Mouse (Mus musculus) embryonic facial prominence, embryonic 10.5 days (tissue): ENCODE data around the gene Bckdhb. TPM values are rescaled to one million over a fixed set of nuclear protein-coding genes. Genes with fewer than 3 reads are reported as not detected.
A peak's percentile ranks its signal among the peaks of the same experiment; 100 is the strongest.

ENCODE experiments used
- DNase-seq: peaks from one replicate; pipeline ENCODE4 v3.0.0-alpha.2; 2017; ENCODE audit warnings: low spot score
- H3K27ac ChIP-seq: fragments of 300-500 bp; sonication (generic); replicated peaks from 2 replicates; pipeline ENCODE4 v1.5.1; 2016; ENCODE audit warnings: mild to moderate bottlenecking
- H3K27me3 ChIP-seq: fragments of 300-500 bp; sonication (generic); replicated peaks from 2 replicates; pipeline ENCODE4 v1.6.1; 2016; ENCODE audit warnings: low read depth, mild to moderate bottlenecking; ENCODE audit not compliant: poor library complexity, severe bottlenecking
- H3K36me3 ChIP-seq: fragments of 300-500 bp; sonication (generic); replicated peaks from 2 replicates; pipeline ENCODE4 v1.6.1; 2016; ENCODE audit warnings: mild to moderate bottlenecking, moderate library complexity
- H3K4me1 ChIP-seq: fragments of 300-500 bp; sonication (generic); 2 replicates; pipeline ENCODE4 v1.6.1; 2016
- H3K4me3 ChIP-seq: fragments of 300-500 bp; sonication (generic); 2 replicates; pipeline ENCODE4 v1.5.1; 2016; ENCODE audit warnings: mild to moderate bottlenecking, moderate library complexity
- H3K9me3 ChIP-seq: fragments of 300-500 bp; sonication (generic); 2 replicates; pipeline ENCODE4 v1.6.1; 2016; ENCODE audit warnings: mild to moderate bottlenecking
- WGBS: fragments of 180-500 bp; shearing (Covaris S2); methylation state at CpG from one replicate; pipeline ENCODE4 v1.1.7; 2016; 5-methylcytosine and 5-hydroxymethylcytosine counted together
- polyA plus RNA-seq: library from polyadenylated mRNA; unstranded; fragments of >200 nt; fragmentation: Nextera tagmentation; extraction: Ambion mirVana; gene quantifications from 2 replicates; pipeline ENCODE4 v1.2.1, GENCODE M21; 2016

Bckdhb gene
- polyA plus RNA-seq, 1 experiment from 2014 or later: 64.9 TPM

DNA sequence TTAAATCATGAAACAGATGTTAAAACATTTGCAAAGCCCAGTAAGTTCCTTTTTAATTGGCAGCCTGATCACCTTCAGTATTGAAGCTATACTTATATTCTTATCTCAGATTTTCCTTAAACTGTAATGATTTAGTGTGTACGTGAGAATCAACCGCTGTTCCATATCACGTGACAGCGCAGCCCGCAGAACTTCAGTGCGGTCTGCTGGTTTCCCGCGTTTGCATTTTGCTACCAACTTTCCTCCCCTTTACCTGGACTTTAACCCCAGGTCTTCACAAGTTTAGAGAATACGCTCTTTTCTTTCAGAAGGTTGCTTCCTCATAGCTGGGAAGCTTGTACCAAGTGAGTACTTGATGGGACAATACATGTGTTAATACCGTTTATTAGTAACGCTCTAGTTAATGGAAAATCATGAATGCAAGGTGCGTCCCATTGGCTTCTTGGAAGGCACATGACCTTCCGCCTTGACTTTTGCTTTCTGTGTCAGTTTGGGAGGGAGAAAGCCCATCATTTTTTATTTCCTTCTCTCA lies 171.6 kb downstream of the Bckdhb start:
- Histone ChIP-seq H3K4me1 (no peaks in the 10 kb centered on the region), H3K36me3 (no peaks in the 10 kb centered on the region), H3K27ac (no peak overlapping the region), H3K4me3 (no peak overlapping the region), H3K9me3 (no peaks in the 10 kb centered on the region), H3K27me3 (no peaks in the 10 kb centered on the region)
- 93% methylated on average over 13 of the region's 13 CpGs for WGBS
- no peak for DNase-seq

DNA sequence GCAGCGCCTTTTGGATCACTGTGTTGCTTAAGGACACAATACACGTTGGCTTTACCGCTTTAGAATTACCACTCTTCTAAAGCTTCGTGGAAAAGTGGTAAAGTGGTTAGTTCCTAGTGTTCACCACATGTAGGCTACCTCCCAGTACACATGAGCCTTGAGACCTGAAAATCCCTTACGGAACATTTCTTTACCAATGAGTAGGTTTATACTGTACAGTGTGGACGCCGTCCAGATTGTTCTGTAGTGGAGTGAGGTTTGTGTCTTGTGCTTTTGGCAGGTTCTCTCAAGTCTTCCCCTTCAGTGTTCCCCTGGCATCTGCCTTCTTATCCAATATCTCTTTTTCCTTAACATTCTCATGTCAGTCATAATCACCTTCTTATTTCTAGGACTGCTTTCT lies 178.4 kb downstream of the Bckdhb start:
- Histone ChIP-seq H3K9me3 (no peaks in the 10 kb centered on the region), H3K4me3 (no peak overlapping the region), H3K27me3 (no peaks in the 10 kb centered on the region), H3K36me3 (no peaks in the 10 kb centered on the region), H3K27ac (no peak overlapping the region), H3K4me1 (no peaks in the 10 kb centered on the region)
- WGBS: 94% methylated on average over 7 of the region's 7 CpGs
- DNase-seq: no peak

DNA sequence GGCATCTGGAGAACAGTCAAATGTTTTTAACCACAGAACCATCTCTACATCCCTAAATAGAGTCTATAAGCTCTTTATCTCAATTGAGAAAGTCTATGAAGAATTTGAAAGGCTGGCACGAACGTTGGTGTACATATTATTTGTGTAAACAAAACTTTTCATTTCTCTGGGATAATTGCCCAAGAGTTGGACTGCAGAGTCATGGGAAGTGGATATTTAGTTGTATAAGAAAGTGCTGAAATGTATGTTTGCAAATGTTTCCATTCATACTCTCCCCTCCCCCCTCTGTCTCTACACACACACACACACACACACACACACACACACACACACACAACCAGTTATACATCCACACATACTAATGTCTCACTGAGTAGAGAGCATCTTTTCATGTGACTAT lies 181.5 kb downstream of the Bckdhb start:
- no peak for DNase-seq
- Histone ChIP-seq H3K9me3 (no peaks in the 10 kb centered on the region), H3K27me3 (no peaks in the 10 kb centered on the region), H3K27ac (no peak overlapping the region), H3K36me3 (no peaks in the 10 kb centered on the region), H3K4me1 (peaks cover 24% of the 10 kb centered on the region), H3K4me3 (no peak overlapping the region)
- WGBS: 88% methylated on average over 2 of the region's 2 CpGs

DNA sequence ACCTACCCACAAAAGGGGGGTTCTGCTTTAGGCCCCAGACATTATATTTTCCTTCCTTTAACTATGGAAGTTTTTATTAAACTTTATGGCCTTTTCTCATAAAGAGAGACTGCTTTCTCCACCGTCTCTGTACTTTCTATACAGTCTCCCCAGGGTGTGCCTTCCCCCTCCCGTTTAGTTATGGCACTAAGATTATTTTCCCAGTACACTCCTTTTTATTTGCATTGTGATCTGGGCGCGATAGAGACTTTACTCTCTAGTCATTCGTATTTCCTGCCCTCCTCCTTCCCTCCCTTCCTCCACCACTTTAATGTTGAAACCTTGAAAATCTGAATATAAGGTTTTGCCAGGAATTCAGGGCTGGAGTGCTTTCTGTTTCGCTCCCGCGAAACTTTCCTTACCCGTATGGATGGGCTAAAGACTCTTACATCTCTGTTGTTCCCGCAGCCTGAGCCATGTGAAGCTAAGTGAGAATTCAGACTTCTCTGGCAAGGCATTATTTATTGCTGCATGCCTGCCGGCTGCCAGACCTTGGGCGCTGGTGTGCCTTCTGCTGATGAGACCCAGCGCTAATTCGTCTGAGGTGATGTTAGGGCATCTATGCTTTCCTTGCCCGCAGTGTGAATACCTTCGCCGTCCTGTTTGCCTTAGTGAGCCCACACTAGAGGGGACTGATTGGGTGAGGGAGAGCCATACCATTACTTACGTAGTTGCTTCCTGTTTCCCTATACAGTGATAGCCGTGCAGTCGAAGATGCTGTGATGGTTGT lies 182.3 kb downstream of the Bckdhb start:
- Histone ChIP-seq H3K27ac (no peak overlapping the region), H3K36me3 (no peaks in the 10 kb centered on the region), H3K9me3 (no peaks in the 10 kb centered on the region), H3K4me3 (no peak overlapping the region), H3K4me1 (peaks cover 26% of the 10 kb centered on the region), H3K27me3 (no peaks in the 10 kb centered on the region)
- no peak for DNase-seq
- whole genome bisulfite sequencing: 88% methylated on average over 20 of the region's 20 CpGs

DNA sequence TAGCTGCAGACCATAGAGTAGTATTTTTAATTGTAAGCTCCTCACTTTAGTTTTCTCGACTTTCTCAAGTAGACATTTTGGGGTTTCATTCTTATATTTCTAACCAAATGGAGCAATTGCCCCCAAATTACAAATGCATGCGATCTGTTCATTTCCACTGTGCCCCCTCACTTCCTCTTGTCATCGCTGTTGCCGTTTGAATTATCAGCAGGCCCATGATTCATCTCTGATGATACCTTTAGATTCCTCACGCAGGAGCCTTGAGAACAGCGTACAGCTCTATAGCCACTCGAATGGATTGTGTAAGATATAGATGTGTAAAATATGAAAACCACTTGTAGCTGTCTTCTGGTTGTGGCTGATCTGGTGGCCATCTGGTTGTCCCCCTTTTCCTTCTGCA lies 183.6 kb downstream of the Bckdhb start:
- H3K36me3 ChIP-seq: no peaks in the 10 kb centered on the region
- no peaks in the 10 kb centered on the region for H3K27me3 ChIP-seq
- no peaks in the 10 kb centered on the region for H3K9me3 ChIP-seq
- H3K27ac ChIP-seq: no peak overlapping the region
- no peak overlapping the region for H3K4me3 ChIP-seq
- 92% methylated on average over 7 of the region's 7 CpGs for WGBS
- no peak for DNase-seq
- H3K4me1 ChIP-seq: peaks cover 39% of the 10 kb centered on the region

DNA sequence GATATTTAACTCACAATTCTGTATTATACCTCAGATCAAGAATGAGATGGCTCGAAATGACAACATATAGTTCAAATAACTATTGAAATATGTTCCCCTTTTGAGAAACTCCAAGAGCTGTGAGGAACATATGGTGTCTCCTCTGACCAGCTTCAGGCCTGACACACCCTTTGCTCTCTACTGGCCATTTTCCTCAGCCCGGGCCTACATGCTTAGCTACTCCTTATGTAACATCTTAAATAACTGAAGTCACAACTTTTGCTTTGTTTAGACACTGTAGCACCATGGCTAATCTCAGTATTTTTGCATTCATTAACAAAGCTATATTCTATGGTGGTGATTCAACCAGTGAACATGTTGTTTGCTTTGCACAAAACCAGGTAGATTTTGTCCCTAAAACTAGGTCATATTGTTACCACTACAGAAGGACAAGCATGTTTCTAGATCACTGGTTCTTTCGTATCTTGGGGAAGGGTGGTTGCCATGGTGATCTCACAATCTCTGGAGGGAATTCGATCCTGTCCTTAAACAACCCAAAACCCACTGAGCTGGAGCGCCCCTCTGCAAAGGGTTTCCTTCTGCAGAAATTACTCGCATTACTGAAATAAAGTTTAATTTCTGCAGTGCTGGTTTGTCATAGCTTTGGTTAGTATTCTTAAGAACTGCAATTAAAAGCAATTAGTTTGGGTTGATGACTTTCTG lies 185.0 kb downstream of the Bckdhb start:
- Histone ChIP-seq H3K36me3 (no peaks in the 10 kb centered on the region), H3K4me3 (no peak overlapping the region), H3K27ac (peak overlapping the region; percentile 51; the same call in 1 of the 2 replicates), H3K9me3 (no peaks in the 10 kb centered on the region), H3K4me1 (peaks cover 47% of the 10 kb centered on the region), H3K27me3 (no peaks in the 10 kb centered on the region)
- peak; percentile 31 for DNase-seq
- 46% methylated on average over 6 of the region's 6 CpGs for WGBS

GRCm38 (mm10) chr9:84110616-84111015 lies 185.7 kb downstream of the Bckdhb start:
- H3K27me3 ChIP-seq: no peaks in the 10 kb centered on the region
- WGBS: 62% methylated on average over 11 of the region's 11 CpGs
- H3K9me3 ChIP-seq: no peaks in the 10 kb centered on the region
- H3K4me3 ChIP-seq: no peak overlapping the region
- H3K4me1 ChIP-seq: peaks cover 47% of the 10 kb centered on the region
- peak overlapping the region; percentile 51; the same call in 1 of the 2 replicates for H3K27ac ChIP-seq
- DNase-seq: no peak
- H3K36me3 ChIP-seq: no peaks in the 10 kb centered on the region

DNA sequence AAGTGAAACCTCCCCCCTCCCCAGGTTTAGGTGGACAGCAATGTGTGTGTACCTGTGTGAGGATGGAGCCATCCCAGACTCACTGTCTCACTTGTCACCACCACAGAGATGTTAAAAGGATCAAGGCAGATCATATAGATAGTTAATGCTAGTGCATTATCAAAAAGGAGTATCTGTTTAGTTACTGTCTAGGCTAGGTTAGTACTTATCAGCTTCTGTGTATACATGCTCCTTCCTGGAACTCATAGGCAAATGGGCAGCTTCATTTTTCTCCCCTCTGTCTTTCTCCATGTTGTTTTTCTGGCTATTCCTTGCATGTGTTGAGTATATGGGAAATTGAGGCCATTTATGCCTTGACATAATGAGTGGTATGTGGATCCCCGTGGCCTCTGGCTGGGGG lies 187.4 kb downstream of the Bckdhb start:
- Histone ChIP-seq H3K27ac (no peak overlapping the region), H3K9me3 (no peaks in the 10 kb centered on the region), H3K4me3 (no peak overlapping the region), H3K27me3 (no peaks in the 10 kb centered on the region), H3K36me3 (no peaks in the 10 kb centered on the region), H3K4me1 (peaks cover 47% of the 10 kb centered on the region)
- WGBS: 58% methylated on average over 1 of the region's 1 CpGs
- no peak for DNase-seq

DNA sequence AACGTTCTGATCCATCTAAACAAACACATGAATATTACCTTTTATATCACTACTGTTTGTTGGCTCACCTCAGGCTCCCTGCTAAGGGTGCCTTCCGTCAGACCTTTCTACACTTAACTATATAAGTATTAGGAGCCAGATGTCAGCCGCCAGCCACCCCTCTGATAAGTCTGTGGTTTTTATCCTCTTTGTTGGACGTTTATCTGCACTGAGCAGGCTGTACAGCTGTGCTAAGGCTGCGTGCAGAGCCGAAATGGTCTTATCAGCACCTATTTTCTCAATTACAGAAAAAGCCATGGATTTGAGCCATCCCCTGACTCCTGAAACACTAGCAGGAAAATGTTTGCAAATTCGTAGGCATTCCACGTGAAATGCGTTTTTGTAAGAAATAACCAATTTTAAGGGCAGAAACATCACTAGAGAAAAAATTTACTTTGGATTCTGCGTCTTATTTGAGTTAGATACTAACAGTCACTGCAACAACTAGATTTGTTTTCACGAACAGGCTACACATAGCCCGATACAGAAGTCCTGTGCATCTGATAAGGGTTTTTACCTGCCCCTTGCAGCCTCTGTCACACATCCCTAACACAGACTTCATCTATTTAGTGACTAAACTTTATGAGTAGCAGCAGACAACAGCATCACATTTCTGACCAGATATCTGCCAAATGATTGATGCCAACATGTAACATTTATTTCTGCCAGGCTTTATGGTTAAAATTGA lies 188.1 kb downstream of the Bckdhb start:
- H3K4me1 ChIP-seq: peaks cover 47% of the 10 kb centered on the region
- no peaks in the 10 kb centered on the region for H3K27me3 ChIP-seq
- H3K9me3 ChIP-seq: no peaks in the 10 kb centered on the region
- H3K4me3 ChIP-seq: no peak overlapping the region
- DNase-seq: no peak
- no peaks in the 10 kb centered on the region for H3K36me3 ChIP-seq
- H3K27ac ChIP-seq: no peak overlapping the region; the same call in 1 of the 2 replicates
- 76% methylated on average over 12 of the region's 12 CpGs for WGBS

GRCm38 (mm10) chr9:84114254-84114653 lies 189.3 kb downstream of the Bckdhb start:
- Histone ChIP-seq H3K4me1 (peaks cover 44% of the 10 kb centered on the region), H3K36me3 (no peaks in the 10 kb centered on the region), H3K27me3 (no peaks in the 10 kb centered on the region), H3K27ac (peak overlapping the region; percentile 59), H3K4me3 (peak overlapping the region; percentile 40), H3K9me3 (no peaks in the 10 kb centered on the region)
- 52% methylated on average over 13 of the region's 13 CpGs for WGBS
- DNase-seq: peak; percentile 41

DNA sequence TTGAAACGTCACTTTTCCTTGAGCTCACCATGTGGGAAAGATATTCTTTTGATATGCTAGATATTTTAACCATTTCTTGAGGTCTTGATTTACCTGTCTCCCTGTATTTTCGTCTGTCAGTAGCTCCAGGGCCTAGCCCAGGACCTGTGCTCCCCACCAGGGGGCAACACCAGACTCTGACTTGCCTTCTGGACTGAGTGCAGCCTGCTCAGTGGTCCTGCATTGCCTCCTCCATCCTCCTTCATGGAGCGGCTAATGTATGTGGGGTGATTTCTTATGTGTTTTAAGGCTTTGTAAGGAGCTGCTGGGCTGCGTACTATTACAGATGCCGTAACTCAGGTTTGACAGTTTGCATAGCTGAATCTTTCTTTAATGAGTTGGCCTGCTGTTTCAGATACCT lies 192.4 kb downstream of the Bckdhb start:
- H3K27ac ChIP-seq: no peak overlapping the region
- peak; percentile 25 for DNase-seq
- H3K9me3 ChIP-seq: no peaks in the 10 kb centered on the region
- no peaks in the 10 kb centered on the region for H3K36me3 ChIP-seq
- H3K4me3 ChIP-seq: no peak overlapping the region
- peaks cover 20% of the 10 kb centered on the region for H3K4me1 ChIP-seq
- no peaks in the 10 kb centered on the region for H3K27me3 ChIP-seq
- WGBS: 80% methylated on average over 5 of the region's 5 CpGs

DNA sequence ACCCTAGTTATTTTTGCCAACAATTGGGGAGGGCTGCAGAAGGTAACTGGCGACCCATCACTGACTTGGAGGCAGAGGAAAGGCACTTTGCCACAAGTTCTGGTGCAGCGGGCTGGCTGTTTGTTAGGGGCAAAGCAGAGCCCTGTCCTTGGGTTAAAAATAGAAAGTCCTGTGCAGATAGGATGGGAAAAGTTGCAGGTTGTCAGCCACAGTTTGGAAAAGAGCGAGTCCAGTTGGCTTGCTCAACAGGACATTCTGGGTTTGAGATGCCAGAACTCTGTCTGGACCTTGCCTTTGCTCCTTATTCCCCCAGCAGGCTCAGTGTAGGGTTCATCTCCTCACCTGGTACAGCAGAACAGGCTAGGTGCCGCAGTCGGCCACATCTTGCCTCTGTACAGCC lies 200.1 kb downstream of the Bckdhb start:
- Histone ChIP-seq H3K9me3 (no peaks in the 10 kb centered on the region), H3K36me3 (no peaks in the 10 kb centered on the region; the same call in 1 of the 2 replicates), H3K27me3 (no peaks in the 10 kb centered on the region), H3K4me3 (no peak overlapping the region), H3K27ac (no peak overlapping the region), H3K4me1 (no peaks in the 10 kb centered on the region)
- DNase-seq: no peak
- 91% methylated on average over 5 of the region's 5 CpGs for WGBS
